Comparison of ENCODE assay signal across 18 mouse cellular contexts in genomic region chr16:24474781-24475180, GRCm38 (mm10).
DNase-seq lines count a peak whose midpoint lies in the region; ATAC-seq and TF ChIP-seq lines count a peak whose summit lies in the region.
"Had no signal": no experiment of that assay in that cellular context is flagged by ENCODE, and none has a peak within 500 bp of the region (broad histone marks: within the 10 kb centered on the region; RNA-seq: fewer than 3 reads in every experiment).

No protein-coding gene starts in this region.

- H3K4me1 ChIP-seq in embryonic fibroblast, embryonic 13.5 days (ENCODE audit: control insufficient read depth, insufficient read depth, low read length): peaks cover 34% of the 10 kb centered on the region
- peaks cover 36% of the 10 kb centered on the region for H3K4me1 ChIP-seq in stomach, embryonic 16.5 days (ENCODE audit: control insufficient read depth, insufficient read depth, low read length)

- no peaks in the 10 kb centered on the region for H3K36me3 ChIP-seq in stomach, embryonic 16.5 days (ENCODE audit: control insufficient read depth, insufficient read depth, low read length)
- H3K36me3 ChIP-seq: embryonic facial prominence, embryonic 12.5 days; hindbrain, embryonic 10.5 days; neural tube, embryonic 15.5 days had no signal

- 31% methylated on average over 6 of the region's 6 CpGs for WGBS in stomach, embryonic 16.5 days

- H3K27me3 ChIP-seq in stomach, embryonic 16.5 days (ENCODE audit: control insufficient read depth, insufficient read depth, low read length): no peaks in the 10 kb centered on the region
- H3K27me3 ChIP-seq: embryonic facial prominence, embryonic 12.5 days; limb, embryonic 13.5 days; neural tube, embryonic 15.5 days had no signal

- intact Hi-C loops in left cerebral cortex, postnatal 14 days (cut with DNase I): no loop called here

- TF ChIP-seq POLR2A in embryonic fibroblast, embryonic 13.5 days (IDR thresholded peaks at IDR 0.05; ENCODE audit: low read depth, low read length): no peak

- no peak overlapping the region for H3K4me3 ChIP-seq in embryonic fibroblast, embryonic 13.5 days (ENCODE audit: insufficient read depth, low read length)
- no peak overlapping the region for H3K4me3 ChIP-seq in stomach, embryonic 16.5 days (replicated peaks; ENCODE audit: low read length)
- H3K4me3 ChIP-seq: embryonic facial prominence, embryonic 12.5 days; hindbrain, embryonic 10.5 days; limb, embryonic 13.5 days; neural tube, embryonic 15.5 days had no signal

- H3K9me3 ChIP-seq in stomach, embryonic 16.5 days (replicated peaks; ENCODE audit: control insufficient read depth, low read length): no peaks in the 10 kb centered on the region
- H3K9me3 ChIP-seq: embryonic facial prominence, embryonic 12.5 days; hindbrain, embryonic 10.5 days; limb, embryonic 13.5 days; neural tube, embryonic 15.5 days had no signal

- H3K9ac ChIP-seq in stomach, embryonic 16.5 days (ENCODE audit: low read length): no peak overlapping the region
- H3K9ac ChIP-seq: embryonic facial prominence, embryonic 12.5 days; limb, embryonic 13.5 days; neural tube, embryonic 15.5 days had no signal

- TF ChIP-seq CTCF in embryonic fibroblast, embryonic 13.5 days (IDR thresholded peaks at IDR 0.05; ENCODE audit: borderline replicate concordance, insufficient read depth, low read length): no peak

- peak; percentile 26; the same call in 1 of the 2 replicates for ATAC-seq in stomach, embryonic 16.5 days (ENCODE audit: insufficient read depth, low FRiP score)
- ATAC-seq: inflammation-experienced regulatory T-cells, adult 6 months had no signal

- H3K27ac ChIP-seq in embryonic fibroblast, embryonic 13.5 days (ENCODE audit: insufficient read depth, low read length): peak overlapping the region; percentile 93
- no peak overlapping the region for H3K27ac ChIP-seq in stomach, embryonic 16.5 days (ENCODE audit: low read length)
- H3K27ac ChIP-seq: embryonic facial prominence, embryonic 12.5 days; hindbrain, embryonic 10.5 days; limb, embryonic 13.5 days; neural tube, embryonic 15.5 days had no signal

- no peak overlapping the region for H3K4me2 ChIP-seq in stomach, embryonic 16.5 days (ENCODE audit: low read depth, low read length)
- H3K4me2 ChIP-seq: embryonic facial prominence, embryonic 12.5 days; heart, embryonic 11.5 days; limb, embryonic 13.5 days; neural tube, embryonic 15.5 days had no signal

- peak; percentile 45 for DNase-seq in lung, postnatal 36 days
- no peak for DNase-seq in lung, postnatal 25 days (ENCODE audit: low spot score)
- no peak for DNase-seq in left cerebral cortex, postnatal 14 days (ENCODE audit: low spot score in 2 of 2)
- no peak for DNase-seq in right cerebral cortex, postnatal 14 days
- no peak for DNase-seq in cerebellum, postnatal 36 days
- DNase-seq in adrenal gland, adult 18-20 months (ENCODE audit: low spot score in 2 of 2): no peak
- DNase-seq: adrenal gland, postnatal 10 days; cerebellum, adult 9-11 months; kidney, postnatal 14 days; layer of hippocampus, adult 9-11 months had no signal
